Mouse (Mus musculus): ENCODE data around the gene A330070K13Rik. TPM values are rescaled to one million over a fixed set of nuclear protein-coding genes. Genes with fewer than 3 reads are reported as not detected.

A330070K13Rik gene
- not detected in 2 replicates for polyA plus RNA-seq (2012)

DNA sequence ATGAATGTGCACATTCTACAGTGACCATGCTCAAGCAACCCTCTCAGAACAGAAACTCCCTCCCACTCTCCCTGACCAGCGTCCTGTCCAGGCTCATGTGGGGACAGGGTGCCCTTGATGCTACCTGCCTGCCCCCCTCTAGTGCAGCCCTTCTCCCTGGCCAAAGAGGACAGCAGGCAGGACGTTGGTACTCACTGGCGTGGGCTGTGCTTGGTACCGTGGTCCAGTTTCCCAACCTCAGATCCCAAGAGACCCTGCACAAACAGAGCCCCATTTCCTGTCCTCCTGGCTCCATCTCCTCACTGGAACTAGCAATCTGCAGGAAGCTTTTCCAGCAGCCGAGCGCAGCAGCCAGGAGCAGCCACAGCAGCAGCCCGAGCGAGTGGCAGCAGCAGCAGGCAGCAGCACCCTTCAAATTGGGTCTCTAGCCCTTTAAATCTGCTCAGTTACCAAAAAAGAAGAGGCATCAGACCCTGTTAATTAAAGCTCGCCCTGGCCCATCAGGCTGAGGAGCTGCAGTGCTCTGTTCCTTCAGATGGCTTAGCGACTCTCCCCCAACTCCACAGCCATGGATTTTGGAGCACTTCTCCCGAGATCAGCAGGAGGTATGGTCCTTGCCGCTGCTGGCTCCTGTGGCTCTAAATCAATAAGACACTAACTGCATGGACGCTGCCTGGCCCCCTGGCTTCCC, at the start of gene A330070K13Rik:
TSS of gene A330070K13Rik (minus strand) at position 410 of the 691 bp plus-strand sequence.

DNA sequence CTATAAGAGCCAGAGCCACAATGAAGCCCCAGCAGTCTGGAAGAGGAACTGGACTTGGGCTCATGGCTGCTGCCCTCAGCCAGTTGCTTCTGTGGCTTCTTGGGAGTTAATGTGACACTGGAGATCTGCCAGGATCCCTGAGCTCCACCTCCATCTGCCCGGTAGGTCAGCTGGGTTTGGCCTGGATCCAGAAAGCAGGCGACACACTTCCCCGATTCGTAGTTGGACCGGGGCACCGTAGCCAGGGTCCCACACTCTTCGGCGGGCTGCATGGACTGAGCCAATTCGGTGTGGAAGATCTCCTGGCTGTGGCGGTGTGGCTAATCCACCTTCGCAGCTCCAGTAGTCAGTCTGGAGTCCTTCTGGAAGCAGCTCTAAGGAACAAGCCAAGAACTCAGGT, 15.2 kb downstream of the A330070K13Rik start, which contains the start of gene Caln1:
TSS of gene Caln1 (plus strand) at position 219 of the 400 bp plus-strand sequence.

Other genes with a start within 250 kb of the A330070K13Rik start
- gene Kctd7, start 239.8 kb downstream of the A330070K13Rik start, polyA plus RNA-seq (2012), result 6.0 and 12.9 TPM in 2 replicates
- gene Rabgef1, start 212.8 kb downstream of the A330070K13Rik start, polyA plus RNA-seq (2012), result 35.3 and 69.0 TPM in 2 replicates
- gene Tmem248, start 167.6 kb downstream of the A330070K13Rik start, polyA plus RNA-seq (2012), result 50.6 and 50.8 TPM in 2 replicates
- gene Sbds, start 129.1 kb downstream of the A330070K13Rik start, polyA plus RNA-seq (2012), result 28.9 and 29.7 TPM in 2 replicates
- 7.7 and 9.6 TPM in 2 replicates for gene Tyw1, start 129.0 kb downstream of the A330070K13Rik start, polyA plus RNA-seq (2012)
- gene Caln1, start 15.2 kb downstream of the A330070K13Rik start, polyA plus RNA-seq (2012), result not detected in 2 replicates